Mouse (Mus musculus) CD4-positive naive resting alpha-beta T cell, adult 76 days (primary cell): ENCODE measurements around the gene Adi1. TPM values are rescaled to one million over a fixed set of nuclear protein-coding genes. Genes with fewer than 3 reads are reported as not detected.

Source experiments
- total RNA-seq: library from RNA; stranded (reverse); gene quantifications from one replicate; pipeline ENCODE4 v1.2.4, GENCODE M21; 2023

Adi1 gene
- total RNA-seq, result 59.5 TPM

GRCm38 (mm10) chr12:28675121-28675924 lies at the start of gene Adi1:
Gene Adi1, plus strand, starts transcription at chr12:28675231.

GRCm38 (mm10) chr12:28635535-28636476 lies 39.2 kb upstream of the Adi1 start, which contains the start of gene Rps7:
Gene Rps7, minus strand, starts transcription at chr12:28635953.

GRCm38 (mm10) chr12:28649141-28650110 lies 25.6 kb upstream of the Adi1 start, which contains the start of gene Rnaseh1:
Gene Rnaseh1, plus strand, starts transcription at chr12:28649602.

Other genes starting within 250 kb of the Adi1 start
- gene Dcdc2c, start 122.8 kb upstream of the Adi1 start, total RNA-seq, result 0.67 TPM
- not detected for gene Allc, start 92.7 kb upstream of the Adi1 start, total RNA-seq
- not detected for gene Colec11, start 51.9 kb upstream of the Adi1 start, total RNA-seq
- 1,308 TPM for gene Rps7, start 39.3 kb upstream of the Adi1 start, total RNA-seq
- 22.0 TPM for gene Rnaseh1, start 25.6 kb upstream of the Adi1 start, total RNA-seq
- 67.2 TPM for gene Trappc12, start 75.2 kb downstream of the Adi1 start, total RNA-seq
- 46.1 TPM for gene Eipr1, start 76.6 kb downstream of the Adi1 start, total RNA-seq